Mouse (Mus musculus) heart, postnatal 0 days (tissue): Measurements from ENCODE around the gene Negr1.

Experiments
- CTCF ChIP-seq: IDR thresholded peaks from 2 replicates; pipeline ENCODE4 v1.5.1; 2016; ENCODE audit warnings: antibody characterized with exemption, control low read depth, low read depth
- EP300 ChIP-seq: IDR thresholded peaks from 2 replicates; pipeline ENCODE4 v1.6.1; 2016; ENCODE audit warnings: antibody characterized with exemption, low read depth

- TF ChIP-seq CTCF (no peak), EP300 (no peak)
Measured at GRCm38 (mm10) chr3:156896552-156896951, 335.0 kb downstream of the Negr1 start.
